Mouse (Mus musculus): ENCODE data around the gene Mrnip.

DNA sequence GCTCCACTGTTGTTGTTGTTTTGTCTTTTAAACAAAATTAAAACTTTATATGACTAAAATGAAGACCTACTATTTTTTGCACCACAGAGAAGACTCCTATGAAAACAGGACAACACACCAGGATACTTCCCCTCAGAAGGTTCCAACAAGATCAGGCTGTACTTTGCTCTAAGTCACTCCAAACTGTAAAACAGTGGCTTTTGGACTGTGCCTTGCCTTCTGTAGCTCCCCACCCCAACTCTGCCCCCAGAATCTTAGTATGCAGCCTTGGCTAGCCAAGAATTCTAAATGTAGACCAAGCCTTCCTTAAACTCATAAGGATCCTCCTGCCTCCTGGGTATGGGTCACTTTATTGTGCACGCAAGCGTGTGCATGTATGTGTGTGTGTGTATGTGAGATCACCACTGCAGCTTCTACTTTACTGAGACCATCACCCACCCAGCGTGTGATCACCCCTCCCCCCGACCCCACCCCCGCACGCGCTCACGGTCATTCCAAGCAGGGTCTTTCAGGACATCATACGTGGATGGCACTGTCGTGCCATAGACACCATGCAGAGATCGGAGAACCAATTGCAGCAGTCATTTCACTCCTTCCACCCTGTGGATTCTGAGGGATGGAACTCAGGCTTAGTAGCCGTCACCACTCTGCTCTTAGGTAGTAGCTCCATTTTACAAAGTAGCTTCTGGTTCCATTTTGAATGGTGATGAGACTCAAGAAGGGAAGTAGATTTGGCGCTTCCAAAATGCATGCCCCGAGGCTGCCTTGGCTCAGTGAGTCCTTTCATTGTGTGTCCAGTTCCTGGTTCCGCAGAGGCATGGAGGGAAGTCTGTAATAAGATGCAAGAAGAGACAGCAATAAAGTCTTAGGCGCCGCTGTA lies 49.8 kb downstream of the Mrnip start:
- TF ChIP-seq GATA1 (IDR thresholded peaks at IDR 0.05; ENCODE audit: borderline replicate concordance, low read length) (no peak), FLI1 (IDR thresholded peaks at IDR 0.05; ENCODE audit: low read length) (no peak)
